Mouse (Mus musculus) CD4-positive naive resting alpha-beta T cell, adult 76 days (primary cell): ENCODE data around the gene Dbx1. TPM values are rescaled to one million over a fixed set of nuclear protein-coding genes. Genes with fewer than 3 reads are reported as not detected.

Experiments
- total RNA-seq: library from RNA; stranded (reverse); gene quantifications from one replicate; pipeline ENCODE4 v1.2.4, GENCODE M21; 2023

Gene Dbx1
- not detected for total RNA-seq

GRCm38 (mm10) chr7:49636491-49637115 is at the start of gene Dbx1:
Gene Dbx1 (minus strand): TSS chr7:49636849.

Other genes starting within 250 kb of the Dbx1 start
- 9.4 TPM for gene Htatip2, start 122.3 kb upstream of the Dbx1 start, total RNA-seq
- 66.4 TPM for gene Prmt3, start 141.5 kb upstream of the Dbx1 start, total RNA-seq